In genomic region chr10:67898355-67898935, GRCm38 (mm10) we compare ENCODE assay signal across 26 mouse cellular contexts. TPM values are rescaled to one million over a fixed set of nuclear protein-coding genes. Genes with fewer than 3 reads are reported as not detected.
DNase-seq lines count a peak whose midpoint lies in the region; ATAC-seq and TF ChIP-seq lines count a peak whose summit lies in the region.
"Had no signal": no experiment of that assay in that cellular context is flagged by ENCODE, and none has a peak within 500 bp of the region (broad histone marks: within the 10 kb centered on the region; RNA-seq: fewer than 3 reads in every experiment).

No protein-coding gene starts in this region.

- TF ChIP-seq POLR2A in myocyte (IDR thresholded peaks at IDR 0.05; ENCODE audit: insufficient read length, low read depth) = no peak

- H3K4me2 ChIP-seq in myocyte (ENCODE audit: low read depth) = peak overlapping the region; percentile 81
- H3K4me2 ChIP-seq: embryonic facial prominence, embryonic 13.5 days; forebrain, embryonic 13.5 days; heart, embryonic 11.5 days; hindbrain, embryonic 12.5 days; hindbrain, embryonic 15.5 days had no signal

- no peaks in the 10 kb centered on the region for H3K27me3 ChIP-seq in myocyte (ENCODE audit: control insufficient read depth, insufficient read depth, insufficient read length)
- H3K27me3 ChIP-seq: forebrain, embryonic 13.5 days; hindbrain, embryonic 12.5 days; hindbrain, embryonic 15.5 days had no signal

- no peak for DNase-seq in frontal cortex, postnatal 36 days (ENCODE audit: low spot score in 2 of 2)
- DNase-seq in layer of hippocampus, adult 9-11 months = peak; percentile 47
- no peak for DNase-seq in layer of hippocampus, postnatal 10 days (ENCODE audit: low spot score in 2 of 2)
- DNase-seq in brain, adult 2 months (ENCODE audit: low read depth, low spot score) = peak; percentile 58
- no peak for DNase-seq in right cerebral cortex, postnatal 25 days
- DNase-seq: adrenal gland, postnatal 25 days; B cell, adult 2 months; cerebellum, adult 11 months; cerebellum, adult 2 months; cerebellum, adult 9-11 months; cerebellum, postnatal 25 days; embryo, embryonic 11 days; gastrocnemius, postnatal 25 days; heart, adult 2 months had no signal

- peaks cover 25% of the 10 kb centered on the region for H3K36me3 ChIP-seq in myocyte (ENCODE audit: control insufficient read depth, insufficient read depth)
- H3K36me3 ChIP-seq: embryonic facial prominence, embryonic 10.5 days; embryonic facial prominence, embryonic 13.5 days; hindbrain, embryonic 12.5 days; hindbrain, embryonic 15.5 days had no signal

- no peak overlapping the region for H3ac ChIP-seq in myocyte (ENCODE audit: control insufficient read depth, insufficient read length)

- no peak overlapping the region for H3K4me3 ChIP-seq in myocyte
- H3K4me3 ChIP-seq: embryonic facial prominence, embryonic 10.5 days; embryonic facial prominence, embryonic 13.5 days; forebrain, embryonic 10.5 days; forebrain, embryonic 13.5 days; heart, adult 2 months; hindbrain, embryonic 12.5 days; hindbrain, embryonic 15.5 days had no signal

- ATAC-seq in frontal cortex, adult (ENCODE audit: low TSS enrichment) = peak; percentile 38; the same call in 1 of the 2 replicates
- ATAC-seq: CD4-positive, CD25-positive, alpha-beta regulatory T cell, adult 4 months; forebrain, embryonic 13.5 days; forebrain, embryonic 16.5 days had no signal

- peaks cover 27% of the 10 kb centered on the region for H3K79me2 ChIP-seq in myocyte (ENCODE audit: control insufficient read depth, insufficient read depth)

TF ChIP-seq in myocyte, 11 proteins besides CTCF, POLR2A, EP300 and RAD21:
- no peak for TF ChIP-seq MAX (IDR thresholded peaks at IDR 0.05; ENCODE audit: low read depth)
- no peak for TF ChIP-seq SRF (IDR thresholded peaks at IDR 0.05; ENCODE audit: control insufficient read depth, insufficient read length, low read depth)
- peak in 2 of 3 experiments; percentile 51 to 53 for TF ChIP-seq MYOG (IDR thresholded peaks at IDR 0.05; ENCODE audit: control insufficient read depth in 1 of 3, insufficient read depth in 1 of 3, insufficient read length in 2 of 3, low read depth in 2 of 3)
- TF ChIP-seq TCF12 (IDR thresholded peaks at IDR 0.05; ENCODE audit: insufficient read depth, poor library complexity, severe bottlenecking) = peak; percentile 77
- TF ChIP-seq TCF3 (IDR thresholded peaks at IDR 0.05; ENCODE audit: insufficient read length, low read depth) = peak; percentile 7
- no peak for TF ChIP-seq REST (IDR thresholded peaks at IDR 0.05; ENCODE audit: insufficient read depth, insufficient read length)
- peak; percentile 66 to 94 (median 93) for TF ChIP-seq MYOD1 (IDR thresholded peaks at IDR 0.05; ENCODE audit: control insufficient read depth in 1 of 3, insufficient read length in 2 of 3, low read depth in 2 of 3)

RNA-seq across cellular contexts. Expression of gene Zfp365, which starts 14.0 kb away (rescaled TPM):
- total RNA-seq in layer of hippocampus, postnatal 10 days (2021) = 10 to 100 TPM; 68.7 to 73.4 TPM
- 11.1 TPM for polyA plus RNA-seq in myocyte (2012; fragmentation: generic; extraction: Trizol)
- total RNA-seq: MEL had no signal

Comparison
In these comparisons a context has a peak if more than half of its experiments do, and no peak if none do; other contexts are left out.
1. DNase-seq: peak in layer of hippocampus, adult 9-11 months (single experiment) and brain, adult 2 months (single experiment); none in frontal cortex, postnatal 36 days (0 of 2), layer of hippocampus, postnatal 10 days (0 of 2) and right cerebral cortex, postnatal 25 days (single experiment).